Mouse (Mus musculus): ENCODE measurements at regions not wholly inside any gene's neighbourhood (a gene's known extent, or its start where the extent isn't known, plus 50 kb on each side); places are given as distances from the start of the nearest gene placed in this dataset.

DNA sequence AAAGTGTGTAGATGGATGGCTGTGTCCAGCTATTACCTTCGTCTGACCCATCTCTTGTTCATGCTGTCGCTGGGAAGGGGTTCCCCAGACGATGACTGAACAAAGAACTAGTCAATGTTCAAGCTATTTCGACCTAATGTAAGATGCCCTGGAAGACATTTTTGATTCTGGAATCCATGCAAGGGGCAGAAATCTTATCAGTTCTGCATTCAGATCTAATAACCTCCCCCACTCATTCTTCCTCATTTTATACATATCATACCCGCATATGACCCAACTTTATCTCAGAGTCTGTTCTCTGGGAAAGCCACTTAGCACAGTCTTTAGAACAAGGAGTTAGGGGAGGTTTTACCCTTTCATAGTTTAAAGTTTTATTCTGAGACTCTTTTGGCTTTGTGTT is 52.2 kb upstream of the 2310009B15Rik start:
- DNase-seq (ENCODE audit: low spot score in 2 of 2) = no peak

DNA sequence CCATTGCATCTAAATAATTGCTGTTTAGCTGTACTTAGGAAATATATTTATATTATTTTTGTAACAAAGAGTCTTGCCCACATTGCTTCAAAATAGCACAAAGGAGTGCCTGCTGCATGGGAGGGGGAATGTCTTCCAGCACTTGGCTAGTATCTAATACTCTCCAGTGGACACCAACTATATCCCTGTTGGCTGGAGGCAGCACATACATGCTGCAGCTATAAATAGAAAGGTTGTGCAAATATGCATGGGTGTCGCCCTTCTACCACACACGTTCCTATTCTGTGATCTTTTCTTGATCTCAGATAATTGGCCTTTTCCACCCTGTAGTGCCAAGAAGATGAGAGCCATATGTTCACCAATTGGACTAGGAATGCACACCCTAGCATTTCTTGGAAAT is 53.0 kb upstream of the 2310009B15Rik start:
- DNase-seq (ENCODE audit: low spot score in 2 of 2) = no peak

DNA sequence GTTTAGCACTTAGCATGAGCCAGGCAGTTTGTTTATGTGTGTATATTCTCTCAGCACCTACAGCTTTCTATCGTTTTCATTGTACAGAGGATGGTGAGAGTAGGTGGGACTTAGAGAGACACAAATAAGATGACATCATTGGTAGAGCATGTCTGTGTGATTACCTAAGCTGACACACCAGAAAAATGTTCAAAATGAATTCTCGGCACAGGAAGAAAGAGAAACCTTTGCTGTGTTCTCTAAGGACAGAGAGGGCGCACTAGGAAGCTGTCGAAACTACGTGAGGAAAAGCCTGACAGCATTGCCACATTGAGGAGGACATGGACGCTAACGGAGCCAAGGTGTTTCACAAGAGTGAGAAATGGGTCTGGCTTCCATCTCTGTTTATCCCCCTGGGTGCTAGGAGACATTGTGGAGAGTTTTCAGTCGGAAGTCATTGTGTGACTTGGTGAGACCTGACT is 51.0 kb upstream of the Dennd1b start:
- DNase-seq (ENCODE audit: low spot score in 2 of 2) = peak; percentile 45 to 63

DNA sequence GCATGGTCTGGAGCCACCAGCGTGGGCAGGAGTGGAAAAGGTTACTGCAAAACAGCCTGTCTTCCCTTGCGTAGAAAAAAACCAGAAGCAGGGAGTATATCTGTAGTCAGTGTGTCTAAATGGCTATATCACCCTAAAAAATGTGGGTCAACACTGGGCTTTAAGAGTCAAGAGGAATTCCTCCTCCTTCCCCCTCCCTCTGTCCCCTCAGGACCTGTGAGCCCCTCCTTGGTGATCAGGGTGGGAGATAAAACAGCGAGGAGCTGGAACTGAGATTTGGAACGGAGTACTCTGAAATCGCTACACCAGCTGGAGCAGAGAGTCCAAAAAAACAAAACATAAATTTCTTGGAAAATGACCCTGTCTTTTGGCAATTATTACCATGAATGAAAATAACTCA is 50.3 kb upstream of the Dennd1b start:
- DNase-seq (ENCODE audit: low spot score in 2 of 2) = no peak

DNA sequence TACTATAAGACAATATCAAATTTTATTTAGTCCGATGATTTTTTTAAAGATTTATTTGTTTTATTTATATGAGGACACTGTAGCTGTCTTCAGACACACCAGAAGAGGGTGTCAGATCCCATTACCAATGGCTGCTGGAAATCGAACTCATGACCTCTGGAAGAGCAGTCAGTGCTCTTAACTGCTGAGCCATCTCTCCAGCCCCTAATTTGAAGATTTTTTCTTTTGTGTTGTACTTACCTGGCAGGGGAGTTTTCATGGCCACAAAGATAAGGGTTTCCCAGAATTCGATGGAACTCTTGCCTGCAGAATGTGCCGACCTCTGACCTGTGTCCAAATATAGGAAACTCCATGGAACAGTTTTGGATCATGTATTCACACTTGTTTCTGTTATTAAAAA is 49.8 kb upstream of the Dennd1b start:
- DNase-seq (ENCODE audit: low spot score in 2 of 2) = no peak
